Mouse (Mus musculus) liver, postnatal 0 days (tissue): Measurements from ENCODE around the gene Slc23a2.

Experiments used
- CTCF ChIP-seq: sonication (generic); IDR thresholded peaks from 2 replicates; pipeline ENCODE4 v1.5.1; 2016; ENCODE audit warnings: antibody characterized with exemption, low read depth
- EP300 ChIP-seq: IDR thresholded peaks from 2 replicates; pipeline ENCODE4 v1.6.1; 2016; ENCODE audit warnings: antibody characterized with exemption, low read depth, mild to moderate bottlenecking

GRCm38 (mm10) chr2:132093298-132093697 lies 51.6 kb downstream of the Slc23a2 start:
- TF ChIP-seq EP300 (no peak), CTCF (no peak)
